Mouse (Mus musculus) E14TG2a.4 (cell line): ENCODE results near the gene Coil.
A peak's percentile ranks its signal among the peaks of the same experiment; 100 is the strongest.

Experiments
- H3K27me3 ChIP-seq: 2 replicates; pipeline ENCODE4 v1.6.1; 2014; ENCODE audit warnings: low read length, control low read depth; ENCODE audit not compliant: insufficient read depth
- H3K36me3 ChIP-seq: 2 replicates; pipeline ENCODE4 v1.6.1; 2014; ENCODE audit warnings: low read length, control low read depth; ENCODE audit not compliant: insufficient read depth
- H3K4me1 ChIP-seq: replicated peaks from 2 replicates; pipeline ENCODE4 v1.6.1; 2014; ENCODE audit warnings: low read depth, low read length, control low read depth
- H3K4me3 ChIP-seq: replicated peaks from 2 replicates; pipeline ENCODE4 v1.5.1; 2014; ENCODE audit warnings: mild to moderate bottlenecking, low read length
- H3K9me3 ChIP-seq: 2 replicates; pipeline ENCODE4 v1.6.1; 2014; ENCODE audit warnings: low read length, control low read depth
- CTCF ChIP-seq: conservative IDR thresholded peaks from 2 replicates; pipeline ENCODE4 v1.5.1; 2014; ENCODE audit warnings: low read length
- NANOG ChIP-seq: IDR thresholded peaks from 2 replicates; pipeline ENCODE4 v1.6.1; 2014; ENCODE audit warnings: borderline replicate concordance, low read length, mixed read lengths
- POU5F1 ChIP-seq: IDR thresholded peaks from 2 replicates; pipeline ENCODE4 v1.6.1; 2014; ENCODE audit warnings: low read length, borderline replicate concordance

Coil gene

DNA sequence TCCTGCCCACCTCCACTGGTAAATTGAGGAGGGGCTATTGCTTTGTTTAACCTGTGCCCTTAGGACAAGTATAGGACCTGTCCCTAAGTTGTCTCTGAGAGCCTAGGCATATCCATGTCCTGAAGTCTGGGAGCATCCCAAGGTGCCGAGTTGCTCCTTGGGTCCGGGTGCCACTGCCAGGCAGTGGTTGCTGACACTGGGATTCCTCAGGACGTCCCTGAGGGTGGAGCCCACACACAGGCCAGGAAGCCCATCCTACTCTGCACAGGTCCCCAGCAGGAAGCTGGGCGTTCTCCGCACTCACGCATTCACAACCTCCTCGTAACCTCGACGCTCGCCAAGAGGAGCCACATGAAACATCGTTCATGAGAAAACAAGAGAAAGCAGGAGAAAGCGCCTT is 28.6 kb upstream of the Coil start:
- TF ChIP-seq CTCF = no peak
- TF ChIP-seq POU5F1 = no peak
- TF ChIP-seq NANOG = no peak
- H3K36me3 ChIP-seq = peaks cover 76% of the 10 kb centered on the region

DNA sequence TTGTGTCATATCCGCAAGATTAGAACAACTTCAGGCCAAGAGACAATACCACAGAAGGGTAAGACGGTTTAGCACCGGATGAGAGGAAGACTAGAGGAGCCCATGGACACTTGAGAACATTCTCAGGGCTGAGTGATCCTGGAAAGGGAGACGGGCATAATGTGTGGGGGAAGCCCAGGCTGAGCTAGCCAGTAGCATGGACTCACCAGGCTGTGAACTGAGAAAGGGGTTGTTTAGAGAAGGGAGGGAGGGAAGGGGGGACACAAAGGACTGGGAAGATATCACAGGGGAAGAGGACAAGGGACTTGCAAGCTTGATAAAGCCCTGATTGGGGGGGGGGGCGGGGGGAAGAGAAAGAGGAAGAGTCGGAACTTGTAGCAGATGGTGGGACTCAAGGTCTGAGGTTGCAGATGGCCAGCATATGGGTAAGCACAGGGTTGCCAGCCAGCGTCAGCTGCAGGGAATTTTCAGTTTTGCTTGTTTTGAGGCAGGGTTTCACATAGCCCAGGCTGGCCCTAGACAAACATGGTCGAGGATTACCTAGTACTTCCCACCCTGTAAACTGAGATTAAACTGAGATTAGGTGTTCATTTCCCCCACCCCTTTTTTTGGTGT is 24.0 kb upstream of the Coil start:
- TF ChIP-seq NANOG = no peak
- no peaks in the 10 kb centered on the region for H3K9me3 ChIP-seq
- peaks cover 63% of the 10 kb centered on the region for H3K36me3 ChIP-seq
- no peak overlapping the region; the same call in 1 of the 2 replicates for H3K4me3 ChIP-seq
- peaks cover 81% of the 10 kb centered on the region for H3K4me1 ChIP-seq
- no peaks in the 10 kb centered on the region for H3K27me3 ChIP-seq

More for the DNA sequence above, 28.6 kb upstream of the Coil start:
- H3K4me3 ChIP-seq = peak overlapping the region; percentile 57
- H3K9me3 ChIP-seq = no peaks in the 10 kb centered on the region
- H3K27me3 ChIP-seq = no peaks in the 10 kb centered on the region
- peaks cover 75% of the 10 kb centered on the region for H3K4me1 ChIP-seq

GRCm38 (mm10) chr11:88948896-88949295 is 21.2 kb upstream of the Coil start:
- Histone ChIP-seq H3K4me3 (peak overlapping the region; percentile 75), H3K9me3 (no peaks in the 10 kb centered on the region), H3K27me3 (no peaks in the 10 kb centered on the region), H3K36me3 (peaks cover 66% of the 10 kb centered on the region), H3K4me1 (peaks cover 83% of the 10 kb centered on the region)
- TF ChIP-seq NANOG (no peak), CTCF (no peak), POU5F1 (no peak)

DNA sequence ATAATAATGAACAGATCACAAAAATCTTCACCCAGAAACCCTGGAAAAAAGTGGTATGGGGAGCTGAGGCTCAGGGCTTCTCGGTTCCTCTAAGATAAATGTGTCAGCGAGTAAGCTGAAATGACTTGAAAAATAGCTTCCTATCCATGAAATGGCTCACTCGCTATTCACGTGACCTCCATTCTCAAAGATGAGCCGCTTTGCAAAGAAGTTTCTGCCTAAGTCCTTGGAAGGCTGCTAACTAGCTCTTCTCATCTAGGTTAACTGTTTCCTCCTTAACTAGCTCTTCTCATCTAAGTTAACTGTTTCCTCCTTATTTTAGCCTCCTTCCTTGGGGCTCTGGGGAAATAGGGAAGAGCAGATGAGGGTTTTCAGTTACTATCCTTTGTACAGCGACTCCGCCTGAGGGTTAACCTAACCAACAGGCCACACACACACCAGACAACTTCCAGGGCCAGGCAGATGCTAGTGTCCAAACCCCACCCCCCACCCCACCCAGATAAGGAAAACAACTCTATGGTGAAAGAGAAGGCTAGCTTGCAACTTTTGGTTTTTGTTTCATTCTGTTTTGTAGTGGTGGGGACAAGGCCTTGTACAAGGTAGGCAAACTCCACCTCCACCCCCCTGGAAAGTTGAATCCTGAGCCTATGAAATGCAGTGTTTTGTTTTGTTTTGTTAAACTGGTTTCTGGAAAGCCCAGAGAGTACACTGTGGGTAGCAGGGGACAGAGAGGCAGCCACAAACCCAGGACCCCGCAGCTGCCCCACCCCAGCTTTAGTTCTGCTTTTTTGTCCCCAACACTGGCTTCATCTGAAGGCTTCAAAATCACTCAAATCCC is 20.0 kb upstream of the Coil start:
- TF ChIP-seq CTCF = no peak
- no peak for TF ChIP-seq NANOG
- TF ChIP-seq POU5F1 = no peak
- Histone ChIP-seq H3K4me3 (peak overlapping the region; percentile 75), H3K9me3 (no peaks in the 10 kb centered on the region), H3K4me1 (peaks cover 72% of the 10 kb centered on the region), H3K36me3 (peaks cover 55% of the 10 kb centered on the region), H3K27me3 (no peaks in the 10 kb centered on the region)

GRCm38 (mm10) chr11:88950640-88951250 is 19.3 kb upstream of the Coil start:
- H3K4me3 ChIP-seq = peak overlapping the region; percentile 75
- TF ChIP-seq POU5F1 = no peak
- TF ChIP-seq NANOG = no peak
- H3K27me3 ChIP-seq = no peaks in the 10 kb centered on the region
- H3K4me1 ChIP-seq = peaks cover 71% of the 10 kb centered on the region
- H3K36me3 ChIP-seq = peaks cover 51% of the 10 kb centered on the region
- H3K9me3 ChIP-seq = no peaks in the 10 kb centered on the region

DNA sequence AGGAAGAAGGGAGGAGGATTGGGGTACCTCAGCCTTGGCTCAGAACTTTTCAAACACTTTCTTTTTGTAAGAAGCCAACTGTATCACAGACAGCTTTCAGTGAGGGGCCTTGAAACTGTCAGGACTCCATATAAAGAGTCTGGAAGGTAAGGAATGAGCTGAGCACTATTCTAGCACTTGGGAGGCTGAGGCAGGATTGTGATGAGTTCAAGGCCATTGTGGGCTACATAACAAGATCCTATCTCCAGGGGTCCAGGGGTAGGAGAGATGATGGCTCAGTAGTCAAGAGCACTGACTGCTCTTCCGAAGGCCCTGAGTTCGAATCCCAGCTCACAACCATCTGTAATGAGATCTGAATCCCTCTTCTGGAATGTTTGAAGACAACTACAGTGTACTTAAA is 18.5 kb upstream of the Coil start:
- Histone ChIP-seq H3K4me3 (no peak overlapping the region), H3K4me1 (peaks cover 64% of the 10 kb centered on the region), H3K36me3 (peaks cover 42% of the 10 kb centered on the region), H3K27me3 (no peaks in the 10 kb centered on the region), H3K9me3 (no peaks in the 10 kb centered on the region)
- TF ChIP-seq NANOG = no peak
- TF ChIP-seq POU5F1 = no peak
- TF ChIP-seq CTCF = no peak

DNA sequence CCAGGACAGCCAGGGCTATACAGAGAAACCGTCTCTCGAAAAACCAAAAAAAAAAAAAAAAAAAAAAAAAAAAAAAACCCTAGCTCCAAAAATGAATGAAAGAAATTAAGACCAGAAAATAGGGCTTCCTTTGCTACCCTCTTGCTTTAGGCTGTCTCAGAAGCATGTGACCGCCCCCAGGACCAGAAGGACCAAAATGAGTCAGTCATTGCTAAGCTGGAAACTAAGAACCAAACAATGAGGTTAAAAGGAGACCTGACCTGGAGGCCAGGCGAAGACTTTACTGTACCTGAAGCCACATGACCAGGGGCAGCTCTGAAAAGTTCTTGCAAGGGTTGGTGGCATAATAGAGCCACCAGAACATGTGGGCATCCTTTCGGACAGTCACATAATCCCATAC is 17.9 kb upstream of the Coil start:
- H3K27me3 ChIP-seq = no peaks in the 10 kb centered on the region
- H3K36me3 ChIP-seq = peaks cover 37% of the 10 kb centered on the region
- H3K4me1 ChIP-seq = peaks cover 59% of the 10 kb centered on the region
- peak overlapping the region; percentile 51 for H3K4me3 ChIP-seq
- H3K9me3 ChIP-seq = no peaks in the 10 kb centered on the region
- TF ChIP-seq POU5F1 (no peak), CTCF (no peak), NANOG (no peak)

GRCm38 (mm10) chr11:88953582-88953981 is 16.5 kb upstream of the Coil start:
- TF ChIP-seq NANOG (no peak), CTCF (no peak), POU5F1 (no peak)
- Histone ChIP-seq H3K4me1 (peaks cover 50% of the 10 kb centered on the region), H3K27me3 (no peaks in the 10 kb centered on the region), H3K4me3 (peak overlapping the region; percentile 26), H3K36me3 (peaks cover 31% of the 10 kb centered on the region), H3K9me3 (no peaks in the 10 kb centered on the region)
